Mouse (Mus musculus) liver, postnatal 0 days (tissue): ENCODE data around the gene Cbr2.

Source experiments
- CTCF ChIP-seq: sonication (generic); IDR thresholded peaks from 2 replicates; pipeline ENCODE4 v1.5.1; 2016; ENCODE audit warnings: antibody characterized with exemption, low read depth
- EP300 ChIP-seq: IDR thresholded peaks from 2 replicates; pipeline ENCODE4 v1.6.1; 2016; ENCODE audit warnings: antibody characterized with exemption, low read depth, mild to moderate bottlenecking

DNA sequence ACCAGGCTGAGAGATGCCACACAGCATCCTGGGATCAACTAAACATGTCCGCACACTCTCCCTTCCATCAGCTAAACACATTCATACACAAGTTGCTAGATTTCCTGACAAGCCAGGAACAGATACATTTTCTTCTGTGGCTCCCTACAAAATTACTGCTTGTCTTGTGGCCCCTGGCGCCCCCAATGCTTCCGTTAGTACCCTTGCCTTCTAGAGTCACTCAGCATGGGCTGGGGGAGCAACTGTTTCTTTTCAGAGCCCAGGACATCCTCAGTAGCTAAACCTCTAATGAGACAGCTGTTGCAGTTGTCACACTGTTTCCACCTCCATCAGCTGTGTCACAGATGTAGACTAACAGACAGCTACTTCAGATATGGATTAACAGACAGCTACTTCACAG, 40.8 kb upstream of the Cbr2 start:
- TF ChIP-seq CTCF (no peak), EP300 (no peak)
